Mouse (Mus musculus): ENCODE results near the gene Prkar1b. TPM values are rescaled to one million over a fixed set of nuclear protein-coding genes. Genes with fewer than 3 reads are reported as not detected.

Gene Prkar1b
- 0.66 and 0.73 TPM in 2 replicates for polyA plus RNA-seq (2012; rRNA removed)
- polyA plus RNA-seq (2014; fragmentation: Nextera tagmentation; extraction: Ambion mirVana), result 0.44 and 1.7 TPM in 2 replicates

- no peak within 1 kb of the TSS for H3K27ac ChIP-seq
- H3K4me3 ChIP-seq (ENCODE audit: insufficient read depth in 1 of 2, low read depth in 2 of 2, low read length in 2 of 2), result peak within 1 kb of the TSS; percentile 78 to 81
- H3K27me3 ChIP-seq (ENCODE audit: control insufficient read depth, insufficient read depth, low read length), result no peaks in the 10 kb centered on the region
- no peaks in the 10 kb centered on the region for H3K9me3 ChIP-seq (ENCODE audit: control insufficient read depth, low read length)
- no peaks in the 10 kb centered on the region for H3K36me3 ChIP-seq (replicated peaks; ENCODE audit: control insufficient read depth, insufficient read depth, low read depth)
- WGBS (ENCODE audit: insufficient replicate concordance), result under 1% methylated on average over 87 of the region's 87 CpGs
- TF ChIP-seq CTCF (IDR thresholded peaks at IDR 0.05; ENCODE audit: low read depth), result no peak
- TF ChIP-seq EP300 (IDR thresholded peaks at IDR 0.05; ENCODE audit: low read depth), result no peak
- H3K4me2 ChIP-seq (ENCODE audit: low read depth), result peak within 1 kb of the TSS; percentile 98
- ATAC-seq (ENCODE audit: insufficient read depth), result peak; percentile 92
- peak; percentile 94 to 97 (median 96) for DNase-seq (ENCODE audit: low read depth in 3 of 3, low spot score in 3 of 3)
- peaks cover 3 to 13% of the 10 kb centered on the region in 2 experiments; a peak in 3 of 4 replicates for H3K4me1 ChIP-seq (replicated peaks; ENCODE audit: control insufficient read depth in 2 of 2, insufficient read depth in 2 of 2, low read length in 1 of 2)
- H3K9ac ChIP-seq (replicated peaks), result peak within 1 kb of the TSS; percentile 72
Measured at GRCm38 (mm10) chr5:139149681-139150602, at the start of gene Prkar1b, which contains the start of gene Dnaaf5. TSS of gene Prkar1b (minus strand) at chr5:139150001. TSS of gene Dnaaf5 (plus strand) at chr5:139150223.

GRCm38 (mm10) chr5:139199636-139199994, 49.8 kb upstream of the Prkar1b start:
- no peak for TF ChIP-seq CTCF (IDR thresholded peaks at IDR 0.05; ENCODE audit: low read depth)
- no peak; the same call in 1 of the 2 replicates for TF ChIP-seq EP300 (IDR thresholded peaks at IDR 0.05; ENCODE audit: low read depth)
- Histone ChIP-seq H3K9ac (replicated peaks) (peak overlapping the region; percentile 78), H3K4me1 (replicated peaks; ENCODE audit: control insufficient read depth in 2 of 2, insufficient read depth in 2 of 2, low read length in 1 of 2) (peaks cover 60 to 72% of the 10 kb centered on the region in 2 experiments), H3K27ac (peak overlapping the region; percentile 82), H3K4me3 (ENCODE audit: insufficient read depth in 1 of 2, low read depth in 2 of 2, low read length in 2 of 2) (peak overlapping the region; percentile 74 to 90), H3K9me3 (ENCODE audit: control insufficient read depth, low read length) (no peaks in the 10 kb centered on the region), H3K36me3 (replicated peaks; ENCODE audit: control insufficient read depth, insufficient read depth, low read depth) (no peaks in the 10 kb centered on the region; the same call in 1 of the 2 replicates), H3K27me3 (ENCODE audit: control insufficient read depth, insufficient read depth, low read length) (no peaks in the 10 kb centered on the region), H3K4me2 (ENCODE audit: low read depth) (peak overlapping the region; percentile 98)
- DNase-seq (ENCODE audit: low read depth in 3 of 3, low spot score in 3 of 3), result no peak
- ATAC-seq (ENCODE audit: insufficient read depth), result no peak
- 27% methylated on average over 2 of the region's 2 CpGs for WGBS (ENCODE audit: insufficient replicate concordance)

DNA sequence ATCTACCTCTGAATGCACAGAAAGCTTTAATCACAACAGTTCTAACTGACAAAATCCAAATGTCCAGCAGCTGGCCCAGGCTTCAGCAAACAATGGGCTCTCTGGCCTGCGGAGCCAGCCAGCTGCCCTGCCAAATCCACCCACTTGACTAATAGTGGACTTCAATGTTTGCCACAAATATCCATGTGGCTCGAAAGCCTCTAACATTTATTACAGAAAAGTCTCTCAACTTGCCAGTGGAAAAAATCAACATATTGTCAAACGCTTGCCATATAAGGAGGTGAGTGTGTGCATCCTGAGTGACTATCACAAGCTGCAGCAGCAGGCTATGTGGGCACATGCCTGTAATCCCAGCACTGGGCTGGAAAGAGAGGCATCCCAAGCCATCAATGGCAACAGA, 49.0 kb upstream of the Prkar1b start:
- DNase-seq (ENCODE audit: low read depth in 3 of 3, low spot score in 3 of 3) (no peak), ATAC-seq (ENCODE audit: insufficient read depth) (no peak)
- Histone ChIP-seq H3K4me3 (ENCODE audit: insufficient read depth in 1 of 2, low read depth in 2 of 2, low read length in 2 of 2) (no peak overlapping the region), H3K9ac (replicated peaks) (peak overlapping the region; percentile 78), H3K36me3 (replicated peaks; ENCODE audit: control insufficient read depth, insufficient read depth, low read depth) (no peaks in the 10 kb centered on the region; the same call in 1 of the 2 replicates), H3K27ac (peak overlapping the region; percentile 82), H3K9me3 (ENCODE audit: control insufficient read depth, low read length) (no peaks in the 10 kb centered on the region), H3K4me1 (replicated peaks; ENCODE audit: control insufficient read depth in 2 of 2, insufficient read depth in 2 of 2, low read length in 1 of 2) (peaks cover 60 to 65% of the 10 kb centered on the region in 2 experiments), H3K27me3 (ENCODE audit: control insufficient read depth, insufficient read depth, low read length) (no peaks in the 10 kb centered on the region), H3K4me2 (ENCODE audit: low read depth) (peak overlapping the region; percentile 98; the same call in 1 of the 2 replicates)
- 76% methylated on average over 3 of the region's 3 CpGs for WGBS (ENCODE audit: insufficient replicate concordance)
- TF ChIP-seq EP300 (IDR thresholded peaks at IDR 0.05; ENCODE audit: low read depth) (no peak), CTCF (IDR thresholded peaks at IDR 0.05; ENCODE audit: low read depth) (no peak)

DNA sequence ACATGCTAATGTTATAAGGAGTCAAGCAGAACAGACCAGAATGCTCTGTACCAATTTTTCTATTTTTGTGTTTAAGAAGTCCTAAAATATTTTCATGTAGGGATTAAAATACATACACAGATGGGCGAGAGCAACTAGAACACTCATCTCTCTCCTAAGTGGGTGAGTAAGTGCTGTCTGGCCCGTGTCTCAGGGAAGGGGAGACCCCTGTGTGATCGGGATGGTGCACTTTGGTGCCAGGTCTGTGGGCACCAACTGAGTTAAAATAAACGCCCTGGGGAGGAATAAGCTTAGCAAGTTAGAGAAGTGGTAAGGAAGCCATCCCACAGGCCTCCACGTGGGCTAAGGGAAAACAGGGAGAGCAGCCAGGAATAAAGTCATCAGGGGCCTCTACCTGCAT, 41.2 kb upstream of the Prkar1b start:
- 67% methylated on average over 5 of the region's 5 CpGs for WGBS (ENCODE audit: insufficient replicate concordance)
- ATAC-seq (ENCODE audit: insufficient read depth), result no peak

DNA sequence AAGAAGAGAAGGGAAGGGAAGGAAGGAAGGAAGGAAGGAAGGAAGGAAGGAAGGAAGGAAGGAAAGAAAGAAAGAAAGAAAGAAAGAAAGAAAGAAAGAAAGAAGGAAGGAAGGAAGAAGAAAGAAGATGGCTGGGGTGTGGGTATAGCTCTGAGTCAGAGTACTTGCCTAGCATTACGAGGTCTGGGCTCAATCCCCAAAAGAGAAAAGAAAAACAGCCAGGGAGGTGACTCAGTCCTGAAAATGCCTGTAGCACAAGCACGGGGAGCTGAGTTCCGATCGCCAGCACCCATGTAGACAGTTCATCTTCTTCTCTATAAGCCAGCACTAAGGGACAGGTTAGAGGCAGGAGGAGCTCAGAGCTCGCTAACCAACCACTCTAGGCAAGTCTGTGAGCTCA, 39.9 kb upstream of the Prkar1b start:
- H3K27me3 ChIP-seq (ENCODE audit: control insufficient read depth, insufficient read depth, low read length), result no peaks in the 10 kb centered on the region
- no peaks in the 10 kb centered on the region; the same call in 1 of the 2 replicates for H3K36me3 ChIP-seq (replicated peaks; ENCODE audit: control insufficient read depth, insufficient read depth, low read depth)
- ATAC-seq (ENCODE audit: insufficient read depth) (no peak), DNase-seq (ENCODE audit: low read depth in 3 of 3, low spot score in 3 of 3) (no peak)
- H3K4me3 ChIP-seq (ENCODE audit: insufficient read depth in 1 of 2, low read depth in 2 of 2, low read length in 2 of 2), result no peak overlapping the region
- H3K4me1 ChIP-seq (replicated peaks; ENCODE audit: control insufficient read depth in 2 of 2, insufficient read depth in 2 of 2, low read length in 1 of 2), result peaks cover 0 to 1% of the 10 kb centered on the region in 2 experiments; a peak in 1 of 4 replicates
- no peak overlapping the region for H3K9ac ChIP-seq (replicated peaks)
- H3K27ac ChIP-seq, result no peak overlapping the region
- H3K4me2 ChIP-seq (ENCODE audit: low read depth), result no peak overlapping the region
- TF ChIP-seq EP300 (IDR thresholded peaks at IDR 0.05; ENCODE audit: low read depth), result no peak
- TF ChIP-seq CTCF (IDR thresholded peaks at IDR 0.05; ENCODE audit: low read depth), result no peak
- H3K9me3 ChIP-seq (ENCODE audit: control insufficient read depth, low read length), result no peaks in the 10 kb centered on the region
- 79% methylated on average over 5 of the region's 5 CpGs for WGBS (ENCODE audit: insufficient replicate concordance)

More for the DNA sequence above, 41.2 kb upstream of the Prkar1b start:
- H3K4me3 ChIP-seq (ENCODE audit: insufficient read depth in 1 of 2, low read depth in 2 of 2, low read length in 2 of 2), result no peak overlapping the region
- H3K4me2 ChIP-seq (ENCODE audit: low read depth), result no peak overlapping the region
- no peak overlapping the region for H3K27ac ChIP-seq
- no peaks in the 10 kb centered on the region for H3K36me3 ChIP-seq (replicated peaks; ENCODE audit: control insufficient read depth, insufficient read depth, low read depth)
- H3K9me3 ChIP-seq (ENCODE audit: control insufficient read depth, low read length), result no peaks in the 10 kb centered on the region
- H3K27me3 ChIP-seq (ENCODE audit: control insufficient read depth, insufficient read depth, low read length), result no peaks in the 10 kb centered on the region
- H3K9ac ChIP-seq (replicated peaks), result no peak overlapping the region
- TF ChIP-seq CTCF (IDR thresholded peaks at IDR 0.05; ENCODE audit: low read depth), result no peak
- no peak for TF ChIP-seq EP300 (IDR thresholded peaks at IDR 0.05; ENCODE audit: low read depth)
- H3K4me1 ChIP-seq (replicated peaks; ENCODE audit: control insufficient read depth in 2 of 2, insufficient read depth in 2 of 2, low read length in 1 of 2), result peaks cover 10 to 13% of the 10 kb centered on the region in 2 experiments
- DNase-seq (ENCODE audit: low read depth in 3 of 3, low spot score in 3 of 3), result no peak
